Mouse (Mus musculus) erythroblast, embryonic 14.5 days (primary cell): ENCODE results near the gene Mapre3.

Source experiments
- GATA1 ChIP-seq: IDR thresholded peaks from 2 replicates; pipeline ENCODE4 v1.6.1; 2012; ENCODE audit warnings: low read length, inconsistent platforms, mixed read lengths
- TAL1 ChIP-seq: IDR thresholded peaks from 3 replicates; pipeline ENCODE4 v1.6.1; 2012; ENCODE audit warnings: low read length, inconsistent platforms, mixed read lengths

DNA sequence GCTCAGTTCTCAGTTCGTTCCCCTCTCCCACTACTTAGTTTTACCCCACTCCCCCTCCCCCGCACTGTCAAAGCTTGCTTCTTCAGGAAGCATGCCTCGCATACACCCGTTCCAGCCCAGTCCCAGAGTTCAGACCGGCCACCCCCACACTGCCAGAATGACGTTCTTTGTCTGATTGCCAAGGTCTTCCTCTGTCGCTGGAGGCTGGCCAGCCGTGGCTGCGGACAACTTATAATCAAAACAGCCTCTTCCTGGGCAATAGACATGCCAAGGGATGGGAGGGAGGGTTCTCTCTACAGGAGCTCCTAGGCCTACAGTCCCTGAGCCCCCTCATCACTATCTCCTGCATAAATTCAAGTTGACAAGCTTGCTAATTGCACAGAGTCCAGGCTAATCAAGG, 45.8 kb upstream of the Mapre3 start:
- no peak for TF ChIP-seq GATA1
- no peak for TF ChIP-seq TAL1
